Mouse (Mus musculus): ENCODE measurements around the gene Kcnc1. TPM values are rescaled to one million over a fixed set of nuclear protein-coding genes. Genes with fewer than 3 reads are reported as not detected.
A peak's percentile ranks its signal among the peaks of the same experiment; 100 is the strongest.

Gene Kcnc1
- polyA plus RNA-seq, 1 experiment from 2014 or later: 0.14 TPM

GRCm38 (mm10) chr7:46423951-46424350 is 27.7 kb downstream of the Kcnc1 start:
- H3K27ac ChIP-seq: no peak overlapping the region
- no peaks in the 10 kb centered on the region for H3K36me3 ChIP-seq
- no peaks in the 10 kb centered on the region for H3K27me3 ChIP-seq
- H3K4me1 ChIP-seq (replicated peaks): no peaks in the 10 kb centered on the region
- H3K4me2 ChIP-seq: no peak overlapping the region
- H3K9me3 ChIP-seq (replicated peaks): no peaks in the 10 kb centered on the region
- no peak overlapping the region for H3K4me3 ChIP-seq (replicated peaks)
- whole genome bisulfite sequencing (ENCODE audit: insufficient replicate concordance): 49% methylated on average over 3 of the region's 3 CpGs
- ATAC-seq (ENCODE audit: low read depth) (no peak), DNase-seq (no peak)
- H3K9ac ChIP-seq: no peak overlapping the region

- Histone ChIP-seq H3K27ac (no peak overlapping the region), H3K9ac (no peak overlapping the region), H3K36me3 (no peaks in the 10 kb centered on the region), H3K4me3 (replicated peaks) (no peak overlapping the region), H3K27me3 (no peaks in the 10 kb centered on the region), H3K9me3 (replicated peaks) (no peaks in the 10 kb centered on the region), H3K4me2 (no peak overlapping the region), H3K4me1 (replicated peaks) (no peaks in the 10 kb centered on the region)
- 63% methylated on average over 4 of the region's 4 CpGs for WGBS (ENCODE audit: insufficient replicate concordance)
- DNase-seq (no peak), ATAC-seq (ENCODE audit: low read depth) (no peak)
Measured at GRCm38 (mm10) chr7:46425012-46425411, 28.7 kb downstream of the Kcnc1 start.

GRCm38 (mm10) chr7:46433874-46434273 is 37.6 kb downstream of the Kcnc1 start:
- WGBS (ENCODE audit: insufficient replicate concordance): 58% methylated on average over 5 of the region's 5 CpGs
- Histone ChIP-seq H3K4me3 (replicated peaks) (no peak overlapping the region), H3K36me3 (no peaks in the 10 kb centered on the region), H3K27me3 (no peaks in the 10 kb centered on the region), H3K27ac (no peak overlapping the region), H3K9me3 (replicated peaks) (no peaks in the 10 kb centered on the region), H3K9ac (no peak overlapping the region), H3K4me2 (no peak overlapping the region), H3K4me1 (replicated peaks) (no peaks in the 10 kb centered on the region)
- ATAC-seq (ENCODE audit: low read depth) (no peak), DNase-seq (no peak)

DNA sequence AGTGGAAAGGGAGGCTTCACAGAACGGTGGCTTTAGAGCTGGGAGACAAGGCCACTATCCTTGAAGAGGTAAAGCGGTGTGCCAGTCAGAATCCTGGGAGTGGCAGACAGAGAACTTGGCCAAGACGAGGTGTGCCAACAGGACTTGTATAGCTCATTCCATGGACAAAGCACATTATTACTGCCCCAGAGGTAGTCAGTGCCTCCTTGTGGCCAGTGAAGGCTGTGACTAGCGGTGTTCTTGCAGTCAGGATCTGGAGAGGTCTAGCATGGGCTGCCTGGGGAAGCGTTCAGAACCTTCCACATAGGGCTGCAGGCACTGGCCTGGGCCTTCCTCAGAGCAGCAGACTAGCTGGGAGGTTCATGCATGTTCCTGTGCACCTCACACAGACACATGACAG is 39.5 kb downstream of the Kcnc1 start:
- H3K27me3 ChIP-seq: no peaks in the 10 kb centered on the region
- no peak overlapping the region for H3K4me2 ChIP-seq
- H3K27ac ChIP-seq: no peak overlapping the region
- H3K4me1 ChIP-seq (replicated peaks): no peaks in the 10 kb centered on the region
- no peaks in the 10 kb centered on the region for H3K36me3 ChIP-seq
- DNase-seq (no peak), ATAC-seq (ENCODE audit: low read depth) (no peak)
- no peaks in the 10 kb centered on the region for H3K9me3 ChIP-seq (replicated peaks)
- 64% methylated on average over 5 of the region's 5 CpGs for WGBS (ENCODE audit: insufficient replicate concordance)
- no peak overlapping the region for H3K9ac ChIP-seq
- H3K4me3 ChIP-seq (replicated peaks): no peak overlapping the region

DNA sequence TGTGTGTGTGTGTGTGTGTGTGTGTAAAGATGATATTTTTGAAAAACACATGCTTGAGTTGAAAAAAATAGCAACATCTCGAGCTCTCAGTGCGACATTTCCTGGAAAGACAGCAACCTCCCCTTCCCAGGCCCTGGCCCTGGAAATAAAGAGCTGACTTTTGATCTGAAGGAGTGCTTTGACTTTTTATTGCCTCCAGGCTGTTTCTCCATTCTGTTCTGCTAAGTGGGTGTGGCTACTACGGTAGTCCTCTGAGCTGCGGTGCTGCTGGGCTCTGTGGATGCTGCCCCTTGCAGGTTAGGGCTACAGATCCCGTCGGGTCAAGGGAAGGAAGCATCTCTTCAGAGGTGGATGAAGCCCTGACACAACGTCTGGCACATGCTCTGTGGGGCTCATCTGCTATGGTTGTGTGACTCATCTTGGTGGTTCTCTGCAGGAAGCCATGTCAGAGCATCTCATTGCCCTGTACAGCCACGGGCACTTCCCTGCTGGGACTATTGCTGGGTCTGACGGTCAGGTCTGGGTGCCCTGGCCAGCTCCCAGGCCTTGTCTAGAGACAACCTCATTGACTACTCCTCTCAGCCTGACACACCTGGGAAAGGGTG is 42.3 kb downstream of the Kcnc1 start:
- WGBS (ENCODE audit: insufficient replicate concordance): 41% methylated on average over 9 of the region's 9 CpGs
- H3K27me3 ChIP-seq: no peaks in the 10 kb centered on the region
- H3K9me3 ChIP-seq (replicated peaks): no peaks in the 10 kb centered on the region
- no peak overlapping the region for H3K4me3 ChIP-seq (replicated peaks)
- ATAC-seq (ENCODE audit: low read depth) (no peak), DNase-seq (no peak)
- no peak overlapping the region for H3K4me2 ChIP-seq
- no peaks in the 10 kb centered on the region for H3K4me1 ChIP-seq (replicated peaks)
- no peaks in the 10 kb centered on the region for H3K36me3 ChIP-seq
- no peak overlapping the region for H3K9ac ChIP-seq
- H3K27ac ChIP-seq: no peak overlapping the region

GRCm38 (mm10) chr7:46443163-46443562 is 46.9 kb downstream of the Kcnc1 start:
- ATAC-seq (ENCODE audit: low read depth): no peak
- Histone ChIP-seq H3K9ac (no peak overlapping the region), H3K4me2 (no peak overlapping the region), H3K9me3 (replicated peaks) (no peaks in the 10 kb centered on the region), H3K36me3 (no peaks in the 10 kb centered on the region), H3K4me3 (replicated peaks) (no peak overlapping the region), H3K27me3 (no peaks in the 10 kb centered on the region), H3K4me1 (replicated peaks) (no peaks in the 10 kb centered on the region), H3K27ac (no peak overlapping the region)
- 69% methylated on average over 10 of the region's 10 CpGs for WGBS (ENCODE audit: insufficient replicate concordance)
- no peak for DNase-seq

DNA sequence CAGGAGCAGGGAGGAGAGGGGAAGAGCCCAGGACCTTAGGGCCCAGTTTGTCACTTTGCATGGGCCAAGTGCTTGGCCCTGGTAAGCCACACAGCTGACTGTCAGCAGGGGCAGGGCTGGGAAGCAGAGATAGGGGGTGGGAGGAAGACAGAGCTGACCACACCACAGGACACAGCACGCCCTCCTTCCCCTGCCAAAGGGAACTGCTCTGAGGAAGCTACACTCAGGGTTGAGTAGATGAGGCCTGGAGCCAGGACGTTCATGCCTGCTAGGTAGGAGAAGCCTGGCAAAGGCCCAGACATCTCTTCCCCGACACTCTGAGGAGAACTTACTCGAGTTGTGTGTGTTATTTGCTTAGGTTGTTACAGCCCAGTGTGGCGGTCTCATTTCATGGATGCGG is 49.6 kb downstream of the Kcnc1 start:
- H3K4me3 ChIP-seq (replicated peaks): no peak overlapping the region
- H3K4me1 ChIP-seq (replicated peaks): no peaks in the 10 kb centered on the region
- DNase-seq (peak; percentile 3), ATAC-seq (ENCODE audit: low read depth) (peak; percentile 41)
- H3K27me3 ChIP-seq: no peaks in the 10 kb centered on the region
- H3K27ac ChIP-seq: no peak overlapping the region
- H3K9me3 ChIP-seq (replicated peaks): no peaks in the 10 kb centered on the region
- 37% methylated on average over 6 of the region's 6 CpGs for WGBS (ENCODE audit: insufficient replicate concordance)
- no peak overlapping the region for H3K4me2 ChIP-seq
- H3K36me3 ChIP-seq: no peaks in the 10 kb centered on the region
- no peak overlapping the region for H3K9ac ChIP-seq

- Histone ChIP-seq H3K9me3 (replicated peaks) (no peaks in the 10 kb centered on the region), H3K4me2 (no peak overlapping the region), H3K27me3 (no peaks in the 10 kb centered on the region), H3K27ac (no peak overlapping the region), H3K4me1 (replicated peaks) (no peaks in the 10 kb centered on the region), H3K4me3 (replicated peaks) (no peak overlapping the region), H3K9ac (no peak overlapping the region), H3K36me3 (no peaks in the 10 kb centered on the region)
- DNase-seq: no peak
- 53% methylated on average over 9 of the region's 9 CpGs for WGBS (ENCODE audit: insufficient replicate concordance)
- no peak for ATAC-seq (ENCODE audit: low read depth)
Measured at GRCm38 (mm10) chr7:46447473-46448165, 51.3 kb downstream of the Kcnc1 start.

DNA sequence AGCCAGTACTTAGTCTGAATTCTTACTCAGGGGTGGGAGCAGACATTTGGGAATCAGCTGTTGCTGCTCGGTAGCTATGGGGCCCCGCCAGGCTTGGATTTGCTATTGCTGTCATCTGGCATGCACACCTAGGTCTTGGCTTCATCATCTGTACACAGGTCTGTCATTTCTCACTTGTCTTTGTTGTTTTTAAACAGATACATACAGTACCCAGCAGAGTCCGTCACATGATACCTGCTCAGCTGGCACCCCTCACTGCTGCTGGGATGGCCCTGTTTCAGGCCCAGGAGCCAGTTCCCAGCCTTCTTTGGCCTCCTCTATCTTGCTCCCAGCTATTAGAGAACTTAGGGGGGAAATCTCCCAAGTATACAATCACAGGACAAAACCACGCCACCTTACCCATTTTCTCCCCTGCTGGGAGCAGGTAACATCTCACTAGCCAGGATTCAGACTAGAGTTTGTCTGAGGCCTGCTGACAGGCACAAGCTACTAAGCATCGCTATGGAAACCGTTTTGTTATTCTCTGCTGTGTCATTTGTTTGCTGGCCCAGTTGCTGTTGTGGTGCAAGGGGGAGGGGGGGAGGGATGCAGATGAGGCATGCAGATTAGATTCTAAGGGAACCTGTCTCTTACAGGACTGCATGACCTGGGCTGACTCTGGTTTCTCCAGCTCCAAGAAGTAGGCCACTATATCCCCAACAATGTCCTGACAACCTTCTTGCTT is 52.8 kb downstream of the Kcnc1 start:
- Histone ChIP-seq H3K9ac (no peak overlapping the region), H3K9me3 (replicated peaks) (no peaks in the 10 kb centered on the region), H3K36me3 (no peaks in the 10 kb centered on the region), H3K27me3 (no peaks in the 10 kb centered on the region), H3K27ac (no peak overlapping the region), H3K4me2 (no peak overlapping the region), H3K4me3 (replicated peaks) (no peak overlapping the region), H3K4me1 (replicated peaks) (no peaks in the 10 kb centered on the region)
- no peak for ATAC-seq (ENCODE audit: low read depth)
- DNase-seq: no peak
- WGBS (ENCODE audit: insufficient replicate concordance): 65% methylated on average over 6 of the region's 6 CpGs

DNA sequence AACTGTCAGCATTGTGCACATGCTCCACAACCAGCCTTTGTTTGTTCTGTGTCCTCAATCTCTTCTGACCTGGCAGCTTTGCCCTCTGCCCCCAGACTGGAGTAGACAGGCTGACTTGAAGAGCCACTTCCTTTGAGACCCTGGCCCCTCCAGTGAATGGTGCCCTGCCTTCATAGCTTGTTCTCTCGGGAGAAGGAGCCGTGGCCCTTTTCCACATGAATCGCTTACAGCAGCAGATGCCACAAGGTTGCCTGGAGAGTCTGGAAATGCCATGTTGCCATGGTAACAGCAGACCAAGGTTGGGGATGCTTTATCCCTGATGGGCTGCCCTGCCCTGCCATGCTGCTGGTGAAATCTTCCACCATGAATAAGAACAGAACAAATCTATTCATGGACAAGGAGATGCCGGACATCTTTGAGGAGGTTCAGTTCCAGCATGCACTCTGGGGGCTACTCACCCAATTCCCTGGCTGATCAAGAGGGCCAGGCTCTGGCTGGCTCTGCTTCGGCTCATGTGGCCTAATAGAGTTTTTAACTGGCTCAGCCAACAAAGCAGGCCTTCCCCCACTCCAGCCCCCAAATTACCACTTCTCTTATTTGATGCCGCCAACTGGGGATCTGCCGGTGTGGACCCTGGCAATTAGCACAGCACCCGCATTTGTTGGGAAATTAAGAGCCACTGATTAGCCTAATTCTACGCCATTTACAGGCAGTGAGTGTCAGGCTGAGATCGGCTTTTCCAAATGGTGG is 57.8 kb downstream of the Kcnc1 start:
- DNase-seq: no peak
- WGBS (ENCODE audit: insufficient replicate concordance): 64% methylated on average over 10 of the region's 10 CpGs
- H3K4me2 ChIP-seq: no peak overlapping the region

GRCm38 (mm10) chr7:46457889-46458288 is 61.6 kb downstream of the Kcnc1 start:
- no peak for ATAC-seq (ENCODE audit: low read depth)
- Histone ChIP-seq H3K27ac (no peak overlapping the region), H3K9ac (no peak overlapping the region), H3K4me2 (no peak overlapping the region), H3K4me3 (replicated peaks) (no peak overlapping the region), H3K9me3 (replicated peaks) (no peaks in the 10 kb centered on the region), H3K36me3 (no peaks in the 10 kb centered on the region), H3K27me3 (no peaks in the 10 kb centered on the region), H3K4me1 (replicated peaks) (no peaks in the 10 kb centered on the region)
- 66% methylated on average over 3 of the region's 3 CpGs for WGBS (ENCODE audit: insufficient replicate concordance)
- no peak for DNase-seq

More for the DNA sequence above, 57.8 kb downstream of the Kcnc1 start:
- no peaks in the 10 kb centered on the region for H3K4me1 ChIP-seq (replicated peaks)
- no peak overlapping the region for H3K27ac ChIP-seq
- no peaks in the 10 kb centered on the region for H3K36me3 ChIP-seq
- H3K4me3 ChIP-seq (replicated peaks): no peak overlapping the region
- H3K9ac ChIP-seq: no peak overlapping the region
- H3K9me3 ChIP-seq (replicated peaks): no peaks in the 10 kb centered on the region
- no peak for ATAC-seq (ENCODE audit: low read depth)
- no peaks in the 10 kb centered on the region for H3K27me3 ChIP-seq

Data from liver, embryonic 13.5 days (tissue).